Comparison of ENCODE assay signal across 24 mouse cellular contexts in the genomic region with DNA sequence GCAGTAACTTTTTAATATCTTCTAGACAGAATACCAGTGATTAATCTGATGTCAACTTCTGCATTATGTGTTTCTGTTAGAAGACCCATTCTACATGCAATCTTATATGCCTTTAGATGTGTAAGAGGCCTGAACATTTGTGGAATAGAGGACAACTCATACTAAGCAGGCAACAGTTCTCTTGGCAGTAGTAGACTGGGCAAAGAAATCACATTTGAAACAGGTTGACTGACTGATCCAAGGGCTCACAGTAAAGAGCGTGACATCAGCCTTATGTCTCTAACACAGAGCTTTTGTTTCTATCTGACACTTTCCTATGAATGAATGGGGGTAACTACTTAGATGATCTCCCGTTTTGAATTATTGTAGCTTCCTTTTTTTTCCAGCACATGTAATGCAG.
DNase-seq lines count a peak whose midpoint lies in the region; ATAC-seq and TF ChIP-seq lines count a peak whose summit lies in the region.
"Had no signal": no experiment of that assay in that cellular context is flagged by ENCODE, and none has a peak within 500 bp of the region (broad histone marks: within the 10 kb centered on the region; RNA-seq: fewer than 3 reads in every experiment).

No protein-coding gene starts in this region.

- H3K27ac ChIP-seq in forebrain, embryonic 15.5 days (replicated peaks), result no peak overlapping the region
- H3K27ac ChIP-seq in forebrain, embryonic 14.5 days (ENCODE audit: low read depth, low read length), result no peak overlapping the region
- no peak overlapping the region for H3K27ac ChIP-seq in forebrain, embryonic 16.5 days (ENCODE audit: low read length)
- H3K27ac ChIP-seq in forebrain, embryonic 13.5 days, result no peak overlapping the region
- no peak overlapping the region for H3K27ac ChIP-seq in forebrain, postnatal 0 days (ENCODE audit: low read depth, low read length)
- H3K27ac ChIP-seq in forebrain, embryonic 10.5 days, result no peak overlapping the region

- no peak overlapping the region for H3K9ac ChIP-seq in forebrain, embryonic 15.5 days (replicated peaks)
- H3K9ac ChIP-seq in forebrain, embryonic 14.5 days (ENCODE audit: low read length), result no peak overlapping the region
- no peak overlapping the region for H3K9ac ChIP-seq in forebrain, embryonic 16.5 days (replicated peaks; ENCODE audit: low read depth, low read length)
- no peak overlapping the region for H3K9ac ChIP-seq in forebrain, embryonic 13.5 days
- H3K9ac ChIP-seq in forebrain, postnatal 0 days, result no peak overlapping the region

- TF ChIP-seq POLR2A in brain, embryonic 14.5 days (IDR thresholded peaks at IDR 0.05; ENCODE audit: borderline replicate concordance, extremely low read depth, insufficient read depth, insufficient read length, poor library complexity, severe bottlenecking), result no peak

- H3K27me3 ChIP-seq in forebrain, embryonic 15.5 days, result no peaks in the 10 kb centered on the region
- no peaks in the 10 kb centered on the region for H3K27me3 ChIP-seq in forebrain, embryonic 14.5 days (replicated peaks; ENCODE audit: control insufficient read depth, insufficient read depth, low read length)
- H3K27me3 ChIP-seq in forebrain, embryonic 16.5 days (replicated peaks; ENCODE audit: control insufficient read depth, insufficient read depth, low read length), result no peaks in the 10 kb centered on the region
- H3K27me3 ChIP-seq in forebrain, embryonic 13.5 days, result no peaks in the 10 kb centered on the region
- H3K27me3 ChIP-seq in forebrain, postnatal 0 days (ENCODE audit: insufficient read depth, low read length), result no peaks in the 10 kb centered on the region; the same call in 1 of the 2 replicates
- H3K27me3 ChIP-seq in forebrain, embryonic 10.5 days (ENCODE audit: poor library complexity, severe bottlenecking), result no peaks in the 10 kb centered on the region
- H3K27me3 ChIP-seq: CH12.LX, Patski had no signal

- no peaks in the 10 kb centered on the region for H3K36me3 ChIP-seq in forebrain, embryonic 15.5 days
- no peaks in the 10 kb centered on the region for H3K36me3 ChIP-seq in forebrain, embryonic 14.5 days (ENCODE audit: control insufficient read depth, insufficient read depth, low read length)
- no peaks in the 10 kb centered on the region for H3K36me3 ChIP-seq in forebrain, embryonic 16.5 days (ENCODE audit: control insufficient read depth, insufficient read depth)
- no peaks in the 10 kb centered on the region for H3K36me3 ChIP-seq in forebrain, embryonic 13.5 days (ENCODE audit: poor library complexity, severe bottlenecking)
- H3K36me3 ChIP-seq in forebrain, postnatal 0 days (ENCODE audit: insufficient read depth), result no peaks in the 10 kb centered on the region
- H3K36me3 ChIP-seq in forebrain, embryonic 10.5 days (replicated peaks), result no peaks in the 10 kb centered on the region
- H3K36me3 ChIP-seq: G1E had no signal

- TF ChIP-seq CTCF in forebrain, postnatal 0 days (IDR thresholded peaks at IDR 0.05; ENCODE audit: low read depth), result no peak
- no peak for TF ChIP-seq CTCF in brain, embryonic 14.5 days (IDR thresholded peaks at IDR 0.05; ENCODE audit: borderline replicate concordance, extremely low read depth, insufficient read depth, insufficient read length)

- 66% methylated on average over 2 of the region's 2 CpGs for WGBS in forebrain, embryonic 15.5 days
- 65% methylated on average over 2 of the region's 2 CpGs for WGBS in forebrain, embryonic 14.5 days
- WGBS in forebrain, embryonic 16.5 days, result 47% methylated on average over 2 of the region's 2 CpGs
- WGBS in forebrain, embryonic 13.5 days, result 78% methylated on average over 2 of the region's 2 CpGs
- WGBS in forebrain, postnatal 0 days, result 48% methylated on average over 2 of the region's 2 CpGs
- WGBS in forebrain, embryonic 10.5 days, result 84% methylated on average over 2 of the region's 2 CpGs

- no peak overlapping the region for H3K4me3 ChIP-seq in forebrain, embryonic 15.5 days
- H3K4me3 ChIP-seq in forebrain, embryonic 14.5 days (ENCODE audit: low read depth, low read length), result no peak overlapping the region
- no peak overlapping the region for H3K4me3 ChIP-seq in forebrain, embryonic 16.5 days (replicated peaks; ENCODE audit: low read length)
- H3K4me3 ChIP-seq in forebrain, embryonic 13.5 days, result no peak overlapping the region
- no peak overlapping the region for H3K4me3 ChIP-seq in forebrain, postnatal 0 days (ENCODE audit: low read depth, low read length)
- H3K4me3 ChIP-seq in forebrain, embryonic 10.5 days, result no peak overlapping the region

- no peak for DNase-seq in forebrain, embryonic 14.5 days (ENCODE audit: low spot score)
- DNase-seq in forebrain, postnatal 0 days, result peak; percentile 27
- DNase-seq in forebrain, embryonic 10.5 days (ENCODE audit: extremely low spot score, low spot score), result no peak
- peak; percentile 46 for DNase-seq in brain, embryonic 14.5 days (ENCODE audit: low read depth)
- DNase-seq in c-Kit-positive CD71-positive TER-119-positive erythroid progenitor cells, embryonic 14.5 days (ENCODE audit: low spot score), result no peak
- DNase-seq: adrenal gland, adult 2 months; adrenal gland, adult 8-10 months; adrenal gland, postnatal 10 days; adrenal gland, postnatal 14 days; adrenal gland, postnatal 25 days; adrenal gland, postnatal 36 days; B cell, adult 2 months; cerebellum, adult 11 months; cerebellum, adult 11-12 months; cerebellum, adult 18-20 months; cerebellum, adult 2 months had no signal

- H3K9me3 ChIP-seq in forebrain, embryonic 15.5 days, result no peaks in the 10 kb centered on the region
- H3K9me3 ChIP-seq in forebrain, embryonic 14.5 days (replicated peaks; ENCODE audit: control insufficient read depth, low read length), result no peaks in the 10 kb centered on the region
- no peaks in the 10 kb centered on the region for H3K9me3 ChIP-seq in forebrain, embryonic 16.5 days (ENCODE audit: control insufficient read depth, low read length)
- H3K9me3 ChIP-seq in forebrain, embryonic 13.5 days (replicated peaks), result no peaks in the 10 kb centered on the region
- no peaks in the 10 kb centered on the region for H3K9me3 ChIP-seq in forebrain, postnatal 0 days (ENCODE audit: low read length)
- H3K9me3 ChIP-seq in forebrain, embryonic 10.5 days, result no peaks in the 10 kb centered on the region
- H3K9me3 ChIP-seq: G1E had no signal

- H3K4me1 ChIP-seq in forebrain, embryonic 15.5 days, result peaks cover 7% of the 10 kb centered on the region; the same call in 1 of the 2 replicates
- no peaks in the 10 kb centered on the region for H3K4me1 ChIP-seq in forebrain, embryonic 14.5 days (ENCODE audit: control insufficient read depth, insufficient read depth, low read length)
- peaks cover 3% of the 10 kb centered on the region for H3K4me1 ChIP-seq in forebrain, embryonic 16.5 days (replicated peaks; ENCODE audit: control insufficient read depth, insufficient read depth, low read length)
- H3K4me1 ChIP-seq in forebrain, embryonic 13.5 days, result no peaks in the 10 kb centered on the region
- H3K4me1 ChIP-seq in forebrain, postnatal 0 days (ENCODE audit: insufficient read depth), result no peaks in the 10 kb centered on the region
- H3K4me1 ChIP-seq in forebrain, embryonic 10.5 days, result no peaks in the 10 kb centered on the region

- ATAC-seq in forebrain, embryonic 15.5 days (replicated peaks), result peak; percentile 53
- ATAC-seq in forebrain, embryonic 14.5 days, result no peak
- ATAC-seq in forebrain, embryonic 16.5 days, result peak; percentile 50
- ATAC-seq in forebrain, embryonic 13.5 days, result no peak
- ATAC-seq in forebrain, postnatal 0 days, result no peak; the same call in 1 of the 2 replicates
- ATAC-seq: activated CD4-positive, CD25-positive, alpha-beta regulatory T cell, adult 4 months; CD4-positive, CD25-positive, alpha-beta regulatory T cell, adult 4 months; Patski had no signal

- no peak overlapping the region for H3K4me2 ChIP-seq in forebrain, embryonic 15.5 days (replicated peaks)
- no peak overlapping the region for H3K4me2 ChIP-seq in forebrain, embryonic 14.5 days (ENCODE audit: low read length)
- H3K4me2 ChIP-seq in forebrain, embryonic 16.5 days (ENCODE audit: low read length), result no peak overlapping the region
- H3K4me2 ChIP-seq in forebrain, embryonic 13.5 days, result no peak overlapping the region
- no peak overlapping the region for H3K4me2 ChIP-seq in forebrain, postnatal 0 days (ENCODE audit: low read depth)

Comparison
In these comparisons a context has a peak if more than half of its experiments do, and no peak if none do; other contexts are left out.
1. ATAC-seq: peak in forebrain, embryonic 15.5 days (single experiment) and forebrain, embryonic 16.5 days (single experiment); none in forebrain, embryonic 14.5 days (single experiment), forebrain, embryonic 13.5 days (single experiment) and forebrain, postnatal 0 days (single experiment).
2. DNase-seq: peak in forebrain, postnatal 0 days (single experiment) and brain, embryonic 14.5 days (single experiment); none in forebrain, embryonic 14.5 days (single experiment), forebrain, embryonic 10.5 days (single experiment) and c-Kit-positive CD71-positive TER-119-positive erythroid progenitor cells, embryonic 14.5 days (single experiment).